Mouse (Mus musculus) cortical plate, adult 2 months (tissue): ENCODE data around the gene Pycr1.

ENCODE experiments used
- CTCF ChIP-seq: fragments of 200-500 bp; IDR thresholded peaks from 2 replicates; pipeline ENCODE4 v1.5.1; 2011; ENCODE audit warnings: mild to moderate bottlenecking, control low read depth, low read length; ENCODE audit not compliant: insufficient read depth; ENCODE audit errors: extremely low read depth
- POLR2A ChIP-seq: fragments of 200-500 bp; IDR thresholded peaks from 2 replicates; pipeline ENCODE4 v1.6.1; 2011; ENCODE audit warnings: mild to moderate bottlenecking, low read length, control low read depth; ENCODE audit not compliant: insufficient read depth; ENCODE audit errors: extremely low read depth

- TF ChIP-seq POLR2A: no peak
- no peak for TF ChIP-seq CTCF
Observed at GRCm38 (mm10) chr11:120613481-120613972, 30.0 kb downstream of the Pycr1 start.
